Mouse (Mus musculus): ENCODE measurements around the gene Kcnma1. TPM values are rescaled to one million over a fixed set of nuclear protein-coding genes. Genes with fewer than 3 reads are reported as not detected.
A peak's percentile ranks its signal among the peaks of the same experiment; 100 is the strongest.

Kcnma1 gene
- total RNA-seq, 2 experiments from 2014 or later = 26.6 to 32.2 TPM

DNA sequence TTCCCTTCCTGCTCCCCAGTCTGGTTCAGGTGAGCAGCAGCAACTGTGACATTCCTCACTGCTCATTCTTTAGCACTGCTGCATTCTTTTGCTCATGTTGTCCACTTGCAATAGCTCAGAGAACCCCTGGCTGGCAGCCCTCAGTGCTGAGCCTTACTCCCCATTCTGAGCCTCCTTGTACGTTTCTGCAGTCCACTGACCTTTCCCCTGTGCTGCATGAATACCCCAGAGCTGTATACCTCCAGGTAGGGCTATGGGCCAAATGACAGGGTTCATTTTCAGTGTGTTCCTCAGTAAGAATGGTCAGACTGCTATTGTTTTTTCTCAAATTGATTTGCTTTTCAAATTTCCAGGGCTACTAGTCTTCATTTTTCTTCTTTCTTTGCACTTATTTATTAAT lies 396.2 kb downstream of the Kcnma1 start:
- DNase-seq (ENCODE audit: low spot score in 2 of 2) = no peak

DNA sequence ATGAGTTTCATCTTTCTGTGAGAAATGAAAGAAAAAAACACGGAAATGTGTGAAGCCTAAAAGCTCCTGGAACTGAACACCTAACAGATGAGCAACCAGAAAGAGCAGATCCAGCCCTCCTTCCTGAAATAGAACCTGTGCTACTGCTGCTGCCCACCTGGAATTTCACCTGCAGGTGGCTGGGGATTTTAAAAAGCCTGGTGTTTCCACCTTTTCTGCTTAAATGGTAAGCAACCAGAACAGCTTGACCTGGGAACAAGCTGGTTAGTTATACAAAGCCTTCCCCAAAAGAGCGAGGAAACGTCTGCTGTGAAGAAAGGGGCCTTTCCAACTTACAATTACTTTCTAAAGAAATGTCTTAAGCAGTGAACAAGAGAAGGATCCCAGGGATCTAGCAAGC lies 404.2 kb downstream of the Kcnma1 start:
- no peak for DNase-seq (ENCODE audit: low spot score in 2 of 2)

DNA sequence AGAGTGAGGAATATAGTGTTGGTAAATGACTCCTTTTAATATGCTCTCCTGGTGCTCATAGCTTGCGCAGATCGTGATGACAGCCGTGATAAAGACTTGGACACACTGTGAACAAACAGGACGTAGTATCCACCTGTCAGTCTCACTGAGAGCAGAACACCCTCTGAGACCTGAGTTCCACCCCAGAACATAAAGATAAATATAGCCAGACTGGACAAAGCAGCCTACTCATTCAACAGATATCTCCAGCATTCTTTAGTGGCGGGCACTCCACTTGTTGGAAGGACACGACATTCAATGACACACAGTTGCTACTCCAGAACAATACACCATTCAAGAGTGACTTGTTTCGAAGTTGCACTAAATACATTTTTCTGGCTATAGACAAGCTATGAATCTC lies 408.6 kb downstream of the Kcnma1 start:
- DNase-seq (ENCODE audit: low spot score in 2 of 2) = no peak

DNA sequence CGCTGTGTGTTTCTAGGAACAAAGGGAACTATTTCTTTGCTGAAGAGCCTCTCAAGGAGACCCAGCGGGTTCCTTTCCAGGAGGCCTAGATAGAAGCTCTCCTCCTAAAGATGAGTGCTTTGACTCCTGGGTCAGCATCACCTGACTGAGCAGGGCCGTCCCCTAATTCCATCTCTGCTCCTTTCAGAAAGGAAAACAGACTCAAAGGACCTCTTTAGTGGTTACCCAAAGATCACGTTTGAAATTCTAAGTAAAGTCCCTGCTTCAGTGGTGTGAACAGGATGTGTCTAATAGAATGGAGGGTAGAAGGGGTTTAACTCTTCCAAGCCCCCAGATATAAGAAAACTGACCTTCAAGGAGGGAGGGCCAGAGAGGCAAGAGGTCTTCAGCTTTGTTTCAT lies 411.4 kb downstream of the Kcnma1 start:
- no peak for DNase-seq (ENCODE audit: low spot score in 2 of 2)

DNA sequence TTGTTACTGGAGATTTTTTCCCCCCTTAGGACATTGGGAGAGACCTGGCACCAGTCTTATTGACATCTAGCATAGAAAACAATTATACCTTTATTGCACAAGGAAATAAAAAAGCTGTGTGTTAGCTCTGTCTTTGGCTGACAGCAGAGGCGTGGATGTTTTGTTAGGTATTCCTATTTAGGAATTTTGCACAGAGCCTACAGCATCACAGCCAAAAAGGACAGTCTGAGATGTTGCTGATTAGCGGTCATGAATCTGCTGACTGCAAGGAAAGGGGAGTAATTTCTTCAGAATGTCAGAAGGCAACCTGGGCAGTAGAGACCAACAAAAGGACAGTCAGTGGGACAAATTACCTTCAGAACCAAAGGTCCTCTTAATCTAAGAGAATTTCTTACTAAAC lies 412.2 kb downstream of the Kcnma1 start:
- no peak for DNase-seq (ENCODE audit: low spot score in 2 of 2)

GRCm38 (mm10) chr14:23594629-23595028 lies 419.7 kb downstream of the Kcnma1 start:
- no peak for DNase-seq (ENCODE audit: low spot score in 2 of 2)

DNA sequence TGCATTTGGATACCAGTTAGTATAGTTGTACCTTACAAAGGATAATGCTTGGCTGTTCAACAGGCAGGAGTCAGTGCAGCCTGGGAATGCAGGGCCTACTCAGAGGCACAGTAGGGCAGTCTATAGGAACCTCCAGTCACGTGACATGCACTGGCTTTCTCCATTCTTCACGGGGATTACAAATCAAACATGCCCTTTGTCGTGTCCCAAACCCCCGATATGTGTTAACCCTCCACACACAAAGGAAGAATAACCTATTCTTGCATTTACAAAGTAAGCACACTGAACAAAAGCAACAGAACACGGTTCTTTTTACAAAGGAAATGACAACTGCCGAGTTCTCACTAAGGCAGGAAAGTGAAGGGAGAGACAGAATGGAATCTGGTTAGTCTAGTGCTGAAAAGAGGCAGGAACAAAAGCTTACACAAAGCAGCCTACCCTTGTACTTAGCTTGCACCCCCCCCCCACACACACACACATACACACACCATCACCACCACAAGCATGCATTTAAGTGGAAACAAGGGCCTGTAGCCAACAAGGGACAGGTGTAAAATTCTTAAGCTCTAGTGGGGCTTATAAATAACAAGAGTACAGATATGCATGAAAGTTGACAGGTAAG lies 421.4 kb downstream of the Kcnma1 start:
- no peak for DNase-seq (ENCODE audit: low spot score in 2 of 2)

DNA sequence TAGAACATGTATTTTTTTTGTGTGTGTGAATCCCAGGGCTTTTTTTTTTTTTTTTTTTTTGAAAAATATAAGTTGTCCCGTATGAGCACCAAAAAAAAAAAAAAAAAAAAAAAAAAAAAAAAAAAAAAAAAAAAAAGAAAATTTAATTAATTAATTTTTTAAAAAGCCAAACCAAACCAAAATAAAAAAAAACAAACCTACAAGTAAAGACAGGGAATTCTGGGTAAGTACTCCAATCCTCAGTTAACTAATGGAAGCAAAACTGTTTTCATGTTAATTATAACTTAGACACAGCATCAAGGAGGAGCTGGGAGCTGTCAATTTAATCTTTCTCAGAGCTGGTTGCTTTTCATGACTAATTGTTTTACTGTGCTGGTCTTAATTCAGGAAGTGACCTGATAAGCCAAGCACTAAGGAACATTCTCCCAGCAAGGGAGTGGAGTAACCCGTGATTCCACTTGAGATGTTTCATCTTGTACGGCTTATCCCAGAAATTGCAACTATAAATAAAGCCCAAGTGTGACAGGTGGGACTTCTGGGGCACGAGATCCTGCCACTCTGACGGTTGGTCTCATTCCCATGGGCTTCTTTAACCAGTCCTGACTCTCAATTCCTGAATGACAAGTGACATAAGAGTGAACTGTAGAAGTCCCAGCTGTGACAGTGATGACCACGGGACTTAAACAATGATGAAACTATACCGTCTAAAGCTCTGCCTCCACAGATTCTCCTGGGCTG lies 424.4 kb downstream of the Kcnma1 start:
- DNase-seq (ENCODE audit: low spot score in 2 of 2) = no peak

- DNase-seq (ENCODE audit: low spot score in 2 of 2) = no peak
Observed at GRCm38 (mm10) chr14:23587451-23587850, 426.8 kb downstream of the Kcnma1 start.

GRCm38 (mm10) chr14:23583235-23583634 lies 431.1 kb downstream of the Kcnma1 start:
- peak; percentile 22 to 27 for DNase-seq (ENCODE audit: low spot score in 2 of 2)

DNA sequence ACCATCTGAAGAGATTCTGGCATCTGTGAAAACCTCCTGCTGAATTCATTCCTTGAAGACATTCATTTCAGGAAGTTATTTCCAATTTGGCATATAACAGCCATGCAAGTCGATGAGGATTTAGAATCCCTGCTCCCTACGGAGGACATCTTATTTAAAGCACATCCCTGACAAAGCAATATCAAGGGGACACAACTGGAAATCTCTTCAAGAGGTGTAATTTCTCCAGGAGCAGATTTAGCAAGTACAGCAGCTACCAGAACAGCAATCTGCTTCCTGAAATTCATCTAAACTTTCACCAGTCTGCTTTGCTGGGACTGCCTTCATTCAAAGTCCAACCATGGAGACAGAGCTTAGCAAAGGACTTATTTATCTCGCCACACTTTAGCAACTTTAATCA lies 433.0 kb downstream of the Kcnma1 start:
- DNase-seq (ENCODE audit: low spot score in 2 of 2) = no peak

GRCm38 (mm10) chr14:23575951-23576350 lies 438.3 kb downstream of the Kcnma1 start:
- no peak for DNase-seq (ENCODE audit: low spot score in 2 of 2)

GRCm38 (mm10) chr14:23574136-23574535 lies 440.2 kb downstream of the Kcnma1 start:
- DNase-seq (ENCODE audit: low spot score in 2 of 2) = no peak

- DNase-seq (ENCODE audit: low spot score in 2 of 2) = no peak
Observed at GRCm38 (mm10) chr14:23573385-23573784, 440.9 kb downstream of the Kcnma1 start.

- no peak for DNase-seq (ENCODE audit: low spot score in 2 of 2)
Observed at GRCm38 (mm10) chr14:23572778-23573177, 441.5 kb downstream of the Kcnma1 start.

DNA sequence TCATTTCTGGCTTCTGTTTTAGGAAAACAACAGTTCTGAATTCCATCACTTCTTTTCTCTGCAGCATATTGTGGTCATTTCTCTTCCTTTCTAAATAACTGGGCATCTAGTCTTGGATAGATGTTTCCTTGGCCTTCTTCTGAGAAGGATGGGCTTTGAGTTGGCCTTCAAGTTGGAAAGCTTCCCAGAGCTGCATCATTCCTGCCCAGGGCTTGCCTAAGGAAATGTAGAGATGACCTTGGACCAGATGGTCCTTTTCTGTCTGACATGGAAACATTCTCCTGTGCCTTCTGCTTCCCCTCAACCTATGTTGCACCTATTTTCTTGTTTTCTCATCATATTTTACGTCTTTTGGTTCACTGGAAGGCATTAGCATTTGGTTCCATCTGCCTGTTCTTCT lies 444.0 kb downstream of the Kcnma1 start:
- no peak for DNase-seq (ENCODE audit: low spot score in 2 of 2)

- no peak for DNase-seq (ENCODE audit: low spot score in 2 of 2)
Observed at GRCm38 (mm10) chr14:23565931-23566330, 448.4 kb downstream of the Kcnma1 start.

- DNase-seq (ENCODE audit: low spot score in 2 of 2) = no peak
Observed at GRCm38 (mm10) chr14:23564474-23564873, 449.8 kb downstream of the Kcnma1 start.

GRCm38 (mm10) chr14:23563180-23563579 lies 451.1 kb downstream of the Kcnma1 start:
- DNase-seq (ENCODE audit: low spot score in 2 of 2) = no peak

DNA sequence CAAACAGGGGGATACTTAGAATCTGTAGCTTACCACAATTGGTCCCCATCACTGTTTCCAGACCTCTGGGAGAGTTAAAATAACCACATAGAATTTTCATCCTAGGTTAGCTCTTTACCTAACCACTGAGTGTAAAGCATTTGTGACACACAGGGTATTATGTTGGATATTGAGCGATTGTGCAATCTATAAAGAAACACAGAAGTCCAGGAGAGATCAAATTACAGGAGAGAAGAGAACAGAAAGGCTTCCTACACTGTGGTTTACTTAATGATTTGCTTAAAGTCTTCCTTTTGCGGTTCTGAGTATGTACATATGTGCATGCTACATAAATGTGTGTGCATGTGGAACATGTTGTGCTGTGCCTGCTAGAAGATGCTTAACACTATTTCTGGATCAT lies 458.6 kb downstream of the Kcnma1 start:
- DNase-seq (ENCODE audit: low spot score in 2 of 2) = no peak

- no peak for DNase-seq (ENCODE audit: low spot score in 2 of 2)
Observed at GRCm38 (mm10) chr14:23552252-23552974, 461.9 kb downstream of the Kcnma1 start.

DNA sequence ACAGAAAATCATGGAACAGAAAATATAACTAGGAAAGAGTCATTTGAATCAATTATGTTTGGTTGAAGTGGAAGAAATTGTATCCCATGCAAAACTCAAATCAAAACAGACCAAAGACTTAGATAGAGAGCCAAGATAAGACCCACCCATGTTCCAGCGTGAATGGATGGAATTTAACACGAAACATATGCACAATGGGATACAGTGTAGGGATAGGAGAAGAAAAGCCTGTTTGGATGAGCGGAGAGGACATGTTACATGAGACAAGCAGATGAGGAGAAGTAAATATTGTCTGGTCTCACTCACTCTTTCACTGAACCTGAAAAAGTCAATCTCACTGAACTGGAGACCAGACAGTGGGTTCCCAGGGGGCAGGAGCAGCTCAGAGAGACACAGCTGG lies 463.8 kb downstream of the Kcnma1 start:
- DNase-seq (ENCODE audit: low spot score in 2 of 2) = no peak
